Mouse (Mus musculus) skeletal muscle tissue, adult 2 months (tissue): Measurements from ENCODE around the gene Asb2.

Experiments used
- DNase-seq: peaks from one replicate; pipeline ENCODE4 v3.0.0-alpha.2; 2012; ENCODE audit warnings: low read depth, low spot score

The Asb2 gene

DNA sequence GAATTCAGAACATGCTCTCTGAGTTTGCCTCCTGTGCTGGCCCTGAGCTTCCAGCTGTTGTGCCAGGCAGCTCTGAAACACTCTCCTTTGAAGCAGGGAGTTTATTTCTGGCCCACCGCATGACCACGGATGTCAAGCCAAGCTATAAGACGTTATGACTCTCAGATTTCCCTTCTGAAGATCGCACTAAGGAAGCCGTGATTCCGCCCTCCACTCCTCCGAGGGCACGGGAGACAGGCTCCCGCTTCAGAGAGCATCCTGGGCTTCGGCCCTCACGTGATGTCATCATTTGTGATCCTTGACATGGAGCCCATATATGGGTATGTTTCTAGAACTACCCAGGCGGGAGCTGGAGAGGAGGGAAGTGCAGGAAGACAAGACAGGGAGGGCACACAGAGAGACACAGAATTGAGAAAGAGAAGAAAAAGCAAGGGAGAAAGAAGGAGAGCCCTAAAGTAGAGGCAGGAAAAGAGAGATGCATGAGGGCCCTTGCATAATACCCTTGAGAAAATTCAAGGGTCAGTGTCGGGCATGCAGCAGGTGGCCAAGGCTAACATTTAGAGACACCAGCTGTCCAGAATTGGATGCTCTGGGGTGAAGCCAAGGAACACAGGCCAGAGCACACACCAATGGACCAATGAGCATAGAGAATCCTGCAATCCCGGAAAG is at the start of gene Asb2:
TSS of gene Asb2 (minus strand) at position 256 of the 669 bp plus-strand sequence.
- peak; percentile 91 for DNase-seq

DNA sequence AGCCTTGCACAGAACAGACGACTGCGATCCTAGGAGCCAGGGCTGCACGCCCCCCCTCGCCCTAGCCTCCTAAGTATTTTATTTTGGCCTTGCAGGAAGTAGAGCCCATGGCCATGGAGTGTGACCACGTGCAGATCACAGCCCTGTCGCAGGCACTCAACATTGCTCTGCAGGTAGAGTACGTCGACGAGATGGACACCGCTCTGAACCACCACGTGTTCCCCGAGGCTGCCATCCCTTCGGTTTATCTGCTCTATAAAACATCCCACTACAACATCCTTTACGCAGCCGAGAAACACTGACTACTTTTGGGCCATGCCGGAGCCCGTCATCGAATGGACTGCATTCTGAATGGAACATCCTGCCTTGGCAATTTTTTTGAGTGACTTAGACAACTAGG is 48.3 kb upstream of the Asb2 start:
- no peak for DNase-seq

DNA sequence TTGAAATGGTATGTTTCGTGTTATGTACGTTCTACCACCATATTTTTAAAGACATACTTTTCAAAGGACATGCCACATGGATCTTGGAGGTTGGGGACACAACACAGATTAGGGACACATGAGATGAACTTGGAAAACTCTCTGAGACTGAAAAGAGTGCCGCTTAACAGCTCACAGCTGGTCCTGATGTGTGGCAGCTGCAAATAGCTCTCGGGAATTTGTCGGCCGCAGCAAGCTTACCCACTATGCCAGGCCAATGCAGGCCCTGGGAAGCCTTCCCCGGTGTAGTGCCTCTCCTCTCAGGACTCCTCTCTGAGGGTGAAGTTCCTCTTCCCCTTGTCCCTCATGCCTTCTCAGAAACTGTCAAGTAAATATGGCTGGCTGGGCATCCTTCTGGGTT is 41.0 kb upstream of the Asb2 start:
- DNase-seq, result no peak

DNA sequence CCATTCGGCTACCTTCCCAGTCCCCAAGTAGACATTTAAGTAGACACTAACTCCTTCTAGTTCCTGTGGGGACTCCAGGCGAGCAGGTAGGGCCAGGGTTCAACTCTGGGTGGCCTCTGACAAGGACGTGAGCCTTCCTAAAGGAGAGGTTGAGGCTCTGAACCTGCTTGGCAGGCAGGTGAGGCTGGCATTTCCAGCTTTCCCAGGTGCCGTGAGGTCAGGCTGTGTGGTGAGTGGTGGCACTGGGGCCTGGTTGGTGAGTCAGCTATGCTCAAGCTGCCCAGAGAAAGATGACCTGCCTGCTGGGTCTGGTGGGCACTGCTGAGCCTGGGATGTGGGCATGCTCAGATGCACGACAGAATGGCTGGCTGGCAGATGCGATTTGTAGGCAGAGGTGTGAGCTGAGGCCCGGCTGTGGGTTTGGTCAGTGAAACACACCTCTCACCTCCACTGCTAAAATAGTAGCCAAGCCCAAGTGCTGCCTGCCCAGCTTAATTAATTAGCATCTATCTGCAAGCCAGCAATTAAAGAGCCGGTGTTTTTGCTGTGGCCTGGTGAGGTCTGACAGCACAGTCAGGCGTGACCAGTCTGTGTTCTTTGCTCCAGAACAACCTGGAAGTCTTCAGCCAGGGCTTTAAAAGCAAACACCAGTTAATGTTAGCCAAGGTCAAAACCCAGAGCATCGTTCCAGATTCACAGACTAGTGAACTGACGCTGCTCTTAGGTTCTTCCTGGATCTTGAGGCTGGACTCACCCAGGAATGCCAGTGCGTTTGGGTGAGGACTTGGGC is 39.9 kb upstream of the Asb2 start:
- no peak for DNase-seq

DNA sequence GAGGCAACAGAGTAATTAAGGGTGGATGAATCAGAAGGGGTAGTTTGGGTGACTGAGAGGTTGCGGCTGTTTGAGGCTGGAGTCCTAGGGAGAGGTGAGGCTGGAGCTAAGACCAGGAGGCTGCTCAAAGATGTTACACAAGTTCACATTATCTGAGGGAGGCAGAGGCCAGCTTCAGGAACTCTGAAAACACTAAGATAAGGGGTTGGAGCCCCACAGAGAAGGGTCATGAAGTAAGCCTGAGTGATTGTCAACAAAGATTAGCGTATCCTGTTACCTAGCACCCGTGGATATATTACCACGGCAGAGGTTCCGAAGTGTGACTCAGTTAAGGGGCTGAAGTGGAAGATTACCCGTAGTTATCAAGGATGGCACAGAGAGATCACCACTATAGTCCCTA is 37.7 kb upstream of the Asb2 start:
- no peak for DNase-seq

DNA sequence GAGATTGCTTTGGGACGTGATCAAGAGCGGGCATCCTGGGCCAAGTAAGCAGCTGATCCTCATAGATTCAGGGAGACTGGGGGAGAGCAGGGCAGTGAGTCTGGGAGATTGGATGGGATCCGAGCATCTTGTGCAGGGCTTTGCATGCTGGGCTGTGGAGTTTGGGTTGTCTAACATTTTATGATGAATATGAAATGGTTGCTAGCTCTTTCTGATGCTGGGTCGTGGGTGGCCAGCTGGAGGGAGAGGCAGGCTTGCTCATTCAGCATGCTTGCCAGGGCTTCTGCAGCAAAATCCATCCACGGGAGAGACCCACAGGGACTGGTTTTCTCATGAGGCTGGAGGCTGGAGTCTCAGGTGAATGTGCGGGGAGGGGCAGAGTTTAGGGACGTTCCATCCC is 35.3 kb upstream of the Asb2 start:
- no peak for DNase-seq

DNA sequence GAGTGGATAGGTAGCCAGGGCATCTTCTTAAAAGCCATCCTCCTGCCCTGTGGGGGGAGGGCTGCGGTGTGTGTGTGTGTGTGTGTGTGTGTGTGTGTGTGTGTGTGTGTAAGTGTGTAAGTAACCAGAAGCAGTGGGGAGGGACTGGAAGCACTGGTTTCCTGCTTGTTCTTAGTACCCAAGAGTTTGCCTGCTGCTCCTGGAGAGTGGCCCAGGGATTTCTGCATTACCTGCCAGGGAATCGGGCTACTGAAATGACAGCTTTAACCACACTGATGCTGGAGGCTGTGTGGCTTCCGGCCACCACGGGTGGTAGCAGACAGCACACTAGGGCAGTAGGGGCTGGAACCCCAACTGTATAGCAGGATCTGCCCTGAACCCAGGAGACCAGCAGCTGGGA is 34.2 kb upstream of the Asb2 start:
- no peak for DNase-seq

DNA sequence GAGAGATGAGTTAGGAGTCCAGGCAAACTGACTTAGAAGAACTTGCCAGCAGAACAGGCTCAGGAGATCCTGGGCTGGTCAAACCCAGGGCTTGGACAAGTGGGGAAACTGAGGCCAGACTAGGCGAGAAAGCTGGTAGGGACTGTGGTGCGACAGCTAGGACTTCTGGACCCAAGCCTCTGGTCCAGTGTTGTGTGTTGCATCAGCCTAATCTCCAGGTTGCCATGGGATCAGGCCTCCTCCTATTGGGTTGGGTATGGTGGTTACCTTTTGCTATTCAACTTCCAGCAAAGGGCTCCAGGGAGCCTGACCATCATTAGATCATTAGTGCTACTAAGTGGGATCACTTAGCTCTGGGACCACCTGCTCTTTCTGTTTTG is 33.5 kb upstream of the Asb2 start:
- no peak for DNase-seq

DNA sequence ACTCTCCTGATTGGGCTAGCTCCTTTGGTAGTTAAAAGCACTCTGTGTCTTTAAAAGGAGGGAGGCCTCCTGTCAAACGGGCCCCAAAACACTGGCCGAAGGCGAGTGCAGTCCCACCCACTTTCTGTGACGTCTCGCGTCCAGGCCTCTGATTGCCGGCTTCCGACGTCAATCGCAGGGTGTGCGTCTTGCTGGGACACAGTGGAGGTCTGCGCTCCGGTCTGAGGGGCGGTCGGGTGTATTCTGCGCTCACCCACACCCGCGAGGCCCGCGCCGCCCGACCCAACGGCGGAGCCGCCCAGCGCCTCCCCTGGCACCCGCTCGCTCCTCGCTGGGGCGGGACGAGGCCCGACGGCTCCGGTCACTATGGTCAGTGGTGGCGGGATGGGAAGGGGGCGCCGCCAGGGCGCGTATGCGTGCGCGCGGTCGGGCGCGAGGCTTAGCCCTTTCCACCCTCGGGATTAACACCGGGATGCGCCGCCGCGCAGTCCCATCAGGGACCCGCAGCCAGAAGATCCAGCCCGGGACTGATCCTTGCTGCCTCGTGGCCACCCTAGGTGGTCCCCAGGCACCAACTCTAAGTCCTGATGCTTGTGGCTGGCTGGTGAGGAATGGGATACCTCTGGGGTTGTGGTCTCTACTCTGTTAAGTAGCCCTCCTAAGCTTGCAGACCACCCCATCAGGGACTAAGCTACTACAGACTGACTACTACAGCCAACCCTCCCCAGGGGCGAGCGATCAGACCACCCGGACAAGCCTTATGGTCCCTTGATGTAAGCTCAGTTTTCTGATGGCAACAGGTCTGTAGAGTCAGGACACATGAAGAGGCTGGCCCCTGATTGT is 32.9 kb upstream of the Asb2 start, which contains the start of gene Otub2:
TSS of gene Otub2 (plus strand) at position 178 of the 843 bp plus-strand sequence.
- DNase-seq, result peak; percentile 95

DNA sequence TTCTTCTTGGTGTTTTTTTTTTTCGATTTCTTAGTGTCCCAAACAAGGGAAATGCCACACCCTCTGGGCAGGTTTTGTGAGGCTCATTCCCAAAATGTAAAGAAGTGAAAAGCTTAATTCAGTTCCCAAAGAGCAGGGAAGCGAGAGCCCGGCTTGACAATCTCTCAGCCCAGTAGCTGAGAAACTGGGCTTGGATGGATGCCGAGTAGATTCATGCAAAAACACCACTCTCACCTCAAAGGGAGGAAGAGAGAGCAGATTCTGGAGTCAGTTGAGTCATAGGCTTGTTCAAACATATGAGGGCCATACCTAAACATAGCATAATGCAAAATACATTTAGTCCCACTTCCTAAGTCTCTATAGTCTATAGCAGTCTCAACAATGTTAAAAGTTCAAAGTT is 24.4 kb upstream of the Asb2 start:
- no peak for DNase-seq

DNA sequence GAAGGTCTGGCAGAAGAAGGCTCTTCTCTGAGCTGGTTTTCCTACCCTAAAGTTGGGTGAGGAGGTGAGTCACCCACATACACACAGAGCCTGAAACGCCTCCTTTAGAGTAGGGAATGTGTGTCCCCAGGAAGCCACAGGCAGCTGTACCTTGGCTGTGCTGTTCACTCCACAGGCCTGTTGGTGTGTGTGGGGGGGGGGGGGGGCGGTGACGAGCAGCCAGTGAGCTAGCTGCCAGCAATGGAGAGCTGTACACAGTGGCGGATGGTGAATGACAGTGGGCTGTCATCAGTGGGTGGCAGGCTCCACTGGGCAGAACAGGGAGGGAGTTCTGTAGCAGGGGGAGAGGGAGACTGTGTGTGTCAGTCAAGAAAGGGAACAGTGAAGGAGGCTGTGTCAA is 21.0 kb upstream of the Asb2 start:
- DNase-seq, result no peak

DNA sequence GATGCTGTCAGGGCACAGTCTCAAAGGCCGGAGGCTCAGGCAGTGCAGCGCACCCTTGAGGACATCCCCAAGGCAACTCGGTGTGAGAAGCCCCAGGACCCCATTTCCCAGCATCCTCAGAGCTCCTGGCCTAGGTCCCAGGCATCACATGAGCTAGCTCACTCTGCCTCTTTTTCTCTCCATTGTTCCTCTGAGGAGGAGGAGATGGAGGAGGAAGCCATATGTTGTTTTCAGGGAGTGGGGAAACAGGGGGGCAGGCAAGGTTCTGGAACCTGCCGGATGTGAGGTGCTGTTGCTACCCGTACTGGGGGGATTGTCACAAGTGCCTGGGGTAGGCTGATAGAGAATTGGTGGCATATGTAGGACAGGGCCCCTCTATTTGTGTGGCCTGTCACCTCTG is 20.3 kb upstream of the Asb2 start:
- no peak for DNase-seq

DNA sequence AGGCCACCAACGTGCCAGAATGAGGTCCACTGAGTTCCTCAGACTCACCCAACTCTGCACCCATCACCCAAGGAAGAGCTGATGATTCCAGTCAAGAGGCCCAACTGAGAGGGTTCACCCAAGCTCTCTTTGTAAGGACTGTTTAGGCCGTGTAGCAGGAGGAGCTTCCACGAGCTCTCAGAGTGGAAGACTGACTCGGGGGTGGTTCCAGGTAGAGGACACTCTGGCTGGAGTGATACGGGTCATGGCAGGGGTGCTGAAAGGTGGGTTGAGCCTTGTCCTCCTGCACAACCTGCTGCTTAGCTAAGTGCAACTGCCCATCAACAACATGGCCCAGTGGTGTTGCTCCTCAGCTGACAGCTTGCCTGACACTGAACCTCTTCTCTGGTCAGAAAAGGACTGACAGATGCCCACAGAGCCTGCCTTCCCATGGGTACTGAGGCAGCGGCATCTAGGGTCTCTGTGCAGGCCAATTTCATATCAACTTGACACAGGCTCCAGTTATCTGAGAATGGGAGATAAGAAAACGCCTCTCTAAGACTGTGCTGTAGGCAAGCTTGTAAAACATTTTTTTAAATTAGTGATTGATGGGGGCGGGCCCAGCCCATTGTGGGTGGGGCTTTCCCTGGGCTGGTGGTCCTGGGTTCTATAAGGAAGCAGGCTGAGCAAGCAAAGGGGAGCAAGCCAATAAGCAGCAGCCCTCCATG is 17.9 kb upstream of the Asb2 start:
- DNase-seq, result no peak

DNA sequence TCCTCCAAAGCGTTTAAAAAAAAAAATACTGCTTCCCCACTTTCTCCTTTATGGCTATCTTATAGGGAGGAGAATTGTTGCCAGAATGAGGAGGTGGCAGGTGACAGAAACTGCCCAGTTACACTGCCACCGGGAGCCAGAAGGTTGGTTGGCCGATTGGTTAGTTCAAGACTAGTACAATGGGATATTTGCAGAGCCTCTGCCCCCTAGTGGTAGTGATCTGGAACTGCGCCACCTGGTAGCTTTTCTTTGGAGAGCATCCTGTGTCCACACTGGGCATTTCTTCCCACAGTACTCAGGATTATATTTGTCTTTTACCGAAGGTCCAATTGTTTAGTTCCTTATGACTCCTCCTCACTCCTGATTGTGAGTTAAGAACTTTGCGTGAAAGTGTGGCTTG is 15.9 kb upstream of the Asb2 start:
- no peak for DNase-seq

DNA sequence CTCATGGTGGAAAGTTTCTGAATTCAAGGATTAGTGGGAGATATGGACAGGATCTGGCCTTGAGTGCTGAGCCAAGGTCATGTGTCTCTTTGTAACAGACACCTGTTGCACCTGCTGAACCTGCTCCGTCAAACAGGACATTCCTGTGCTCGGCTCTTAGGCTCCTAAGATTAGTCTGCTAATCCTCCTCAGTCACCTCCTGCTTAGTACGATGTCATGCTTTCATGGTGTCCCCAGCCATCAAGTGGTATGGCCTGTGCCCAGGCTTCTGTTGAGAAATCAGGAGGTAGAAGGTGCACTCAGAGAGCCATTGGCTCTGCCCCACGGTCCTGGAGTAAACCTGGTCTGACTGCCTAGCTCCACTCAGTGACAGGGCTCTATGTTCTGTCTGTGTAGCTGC is 15.1 kb upstream of the Asb2 start:
- no peak for DNase-seq

DNA sequence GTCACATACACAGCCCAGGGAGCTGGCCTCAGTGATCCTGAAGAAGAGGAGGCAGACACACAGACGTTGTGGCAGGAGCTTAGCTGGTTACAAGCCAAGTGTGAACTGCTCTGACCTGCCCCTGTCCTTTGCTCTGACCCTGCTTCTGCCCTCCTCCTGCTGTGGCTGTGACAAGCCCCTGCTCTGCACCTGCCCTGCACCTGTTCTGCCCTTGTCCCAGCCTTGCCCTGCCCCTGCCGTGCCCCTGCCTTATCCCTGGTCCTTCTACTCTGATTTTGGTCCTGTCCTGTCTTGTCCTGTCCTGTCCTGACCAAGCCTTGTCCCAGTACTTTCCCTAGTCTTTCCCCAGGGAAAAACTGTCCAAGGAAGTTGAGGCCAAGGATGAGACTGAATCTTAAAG is 13.0 kb upstream of the Asb2 start:
- DNase-seq, result no peak

DNA sequence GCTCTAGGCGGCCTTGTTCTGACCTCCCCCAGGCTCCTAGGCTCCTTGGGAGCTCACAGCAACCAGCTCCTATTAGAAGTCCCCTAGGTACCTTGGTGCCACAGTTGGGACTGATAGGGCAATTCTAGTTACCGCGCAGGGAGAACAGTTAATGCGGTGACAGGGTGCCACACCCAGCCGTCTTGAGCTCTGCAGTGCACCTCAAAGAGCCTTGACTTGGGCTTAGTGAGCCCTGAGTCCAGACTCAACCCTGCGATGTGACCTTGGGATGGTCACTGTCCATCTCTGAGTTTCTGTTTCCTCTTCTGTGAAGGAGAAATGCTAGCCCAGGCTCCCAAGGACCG is 12.5 kb upstream of the Asb2 start:
- DNase-seq, result no peak

DNA sequence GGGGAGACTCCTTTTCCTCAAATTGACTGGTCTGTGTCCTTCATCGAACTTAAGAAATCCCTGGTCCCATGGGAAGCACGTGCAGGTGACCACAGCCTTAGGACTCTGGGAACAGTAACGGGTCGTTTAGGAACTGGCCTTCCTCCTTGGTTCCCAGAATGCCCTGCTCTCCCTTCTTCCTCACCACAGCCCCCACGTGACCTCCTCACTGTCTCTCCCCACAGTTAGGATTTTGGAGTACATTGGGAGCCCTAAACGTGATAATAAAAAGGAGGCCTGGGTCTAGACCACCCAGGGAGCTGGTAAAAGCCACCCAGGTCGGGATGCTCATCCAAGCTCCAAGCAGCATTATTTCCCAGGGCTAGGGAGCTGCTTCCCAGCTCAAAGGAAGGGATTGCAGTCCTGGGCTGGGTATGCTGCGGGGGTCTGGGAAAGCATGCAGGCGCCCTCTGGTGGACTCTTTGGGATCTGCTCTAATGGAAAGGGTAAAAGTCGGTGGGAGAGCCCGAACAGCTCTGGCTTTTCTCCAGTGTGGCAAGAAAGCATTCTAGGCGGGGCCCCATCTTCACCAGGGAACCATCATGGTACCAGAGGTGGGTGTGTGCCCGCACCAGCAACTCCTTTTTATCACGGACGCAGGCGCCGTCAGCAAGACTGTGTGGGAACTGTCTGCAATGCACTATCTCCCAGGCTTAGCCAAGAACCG is 12.0 kb upstream of the Asb2 start:
- DNase-seq, result no peak

DNA sequence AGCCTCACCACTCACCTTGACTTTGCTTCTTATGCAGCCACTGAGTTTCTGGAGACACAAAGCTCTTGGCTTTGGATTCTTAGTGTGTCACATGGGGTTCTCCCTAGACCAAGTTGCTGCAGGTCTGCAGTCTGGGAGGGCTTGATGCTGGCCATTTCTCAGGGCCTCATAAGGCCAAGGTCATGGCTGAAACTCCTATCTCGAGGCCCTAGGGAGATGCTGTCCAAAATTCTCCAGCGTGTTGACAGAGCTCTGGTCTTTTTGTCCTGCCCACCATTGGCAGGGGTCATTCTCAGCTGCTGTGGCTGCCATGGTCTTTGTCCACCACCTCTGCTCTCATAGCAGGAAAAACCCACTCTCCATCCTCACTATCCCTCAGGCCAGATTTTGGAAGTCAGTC is 11.4 kb upstream of the Asb2 start:
- no peak for DNase-seq

DNA sequence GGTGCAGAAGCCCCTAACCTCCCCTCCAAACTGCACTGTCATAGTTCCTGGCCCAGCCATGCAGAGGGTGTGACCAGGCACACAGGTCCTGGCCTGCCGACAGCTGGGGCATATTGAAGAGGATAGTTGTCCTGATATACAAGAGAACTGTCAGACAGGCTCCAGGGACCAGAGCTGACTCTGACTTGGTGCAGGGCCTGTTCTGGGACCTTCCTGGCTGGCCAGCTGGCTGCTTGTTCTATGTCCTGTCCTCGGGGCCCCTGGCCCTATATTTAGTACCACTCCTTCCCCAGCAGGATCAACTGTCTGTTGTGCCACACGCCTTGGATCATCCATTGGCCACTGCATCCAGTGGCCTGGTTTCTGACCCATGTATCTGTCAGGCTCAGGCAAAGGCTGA is 6.5 kb upstream of the Asb2 start:
- peak; percentile 93 for DNase-seq

DNA sequence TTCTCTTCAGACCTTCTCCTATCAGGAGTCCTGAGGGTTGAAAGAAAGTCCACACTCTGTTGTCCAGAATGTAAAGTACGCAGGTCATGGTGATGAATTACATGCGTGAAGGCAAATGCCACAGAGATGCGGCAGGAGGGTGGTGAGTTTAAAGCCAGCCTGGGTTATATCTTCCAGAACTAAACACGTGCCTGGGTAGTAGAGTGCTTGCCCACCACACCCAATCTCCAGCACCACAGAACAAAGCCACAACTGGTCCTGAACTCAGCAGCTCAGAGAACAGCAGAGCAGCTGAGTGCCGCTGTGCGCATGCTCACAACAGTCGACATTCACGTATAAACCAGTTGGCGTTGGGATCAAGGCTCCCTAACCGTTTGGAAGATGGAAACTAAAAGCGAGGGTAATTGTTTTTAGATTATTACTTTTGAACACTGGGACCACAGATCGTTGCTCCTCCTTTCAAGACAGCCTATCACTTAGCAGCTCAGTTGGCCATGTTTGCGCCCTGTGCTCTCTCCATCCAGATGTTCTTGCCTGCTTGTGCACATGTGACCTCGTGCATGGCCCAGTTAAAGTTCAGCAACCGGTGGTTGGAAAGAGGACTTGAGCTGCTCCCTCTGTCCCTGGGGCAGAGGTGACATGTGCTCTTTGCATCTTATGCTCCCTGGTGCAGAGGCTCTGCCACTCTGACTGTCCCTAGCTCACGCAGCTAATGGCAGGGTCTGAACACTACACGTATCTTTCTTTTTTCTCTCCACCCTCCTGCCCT is 5.9 kb upstream of the Asb2 start:
- DNase-seq, result peak; percentile 62
